Mouse (Mus musculus) adrenal gland, postnatal 14 days (tissue): Measurements from ENCODE around the gene Tead1. TPM values are rescaled to one million over a fixed set of nuclear protein-coding genes. Genes with fewer than 3 reads are reported as not detected.

Source experiments
- DNase-seq: peaks from one replicate; pipeline ENCODE4 v3.0.0; 2021; ENCODE audit warnings: mixed read lengths
- total RNA-seq: library from RNA; stranded (reverse); gene quantifications from 2 replicates; pipeline ENCODE4 v1.2.3, GENCODE M21; 2021

Gene Tead1
- total RNA-seq, 1 experiment from 2014 or later, result 73.3 TPM

- DNase-seq, result peak; percentile 82
These were observed 144.5 kb downstream of the Tead1 start for GRCm38 (mm10) chr7:112823621-112824020.

GRCm38 (mm10) chr7:112825339-112825781 is 146.2 kb downstream of the Tead1 start:
- no peak for DNase-seq

GRCm38 (mm10) chr7:112826114-112826911 is 147.2 kb downstream of the Tead1 start:
- DNase-seq, result peak; percentile 48

GRCm38 (mm10) chr7:112828016-112828695 is 149.0 kb downstream of the Tead1 start:
- peak; percentile 50 for DNase-seq

- DNase-seq, result no peak
These were observed 149.5 kb downstream of the Tead1 start for GRCm38 (mm10) chr7:112828696-112829022.

GRCm38 (mm10) chr7:112830946-112831345 is 151.8 kb downstream of the Tead1 start:
- DNase-seq, result no peak

- DNase-seq, result no peak
These were observed 152.3 kb downstream of the Tead1 start for GRCm38 (mm10) chr7:112831446-112831845.

- DNase-seq, result no peak
These were observed 154.0 kb downstream of the Tead1 start for GRCm38 (mm10) chr7:112833132-112833531.

- DNase-seq, result no peak
These were observed 157.0 kb downstream of the Tead1 start for GRCm38 (mm10) chr7:112836076-112836475.

GRCm38 (mm10) chr7:112838131-112838530 is 159.0 kb downstream of the Tead1 start:
- no peak for DNase-seq

GRCm38 (mm10) chr7:112840351-112840750 is 161.2 kb downstream of the Tead1 start:
- DNase-seq, result no peak

- DNase-seq, result no peak
These were observed 161.8 kb downstream of the Tead1 start for GRCm38 (mm10) chr7:112840890-112841289.

- no peak for DNase-seq
These were observed 162.4 kb downstream of the Tead1 start for GRCm38 (mm10) chr7:112841484-112841883.

- DNase-seq, result no peak
These were observed 162.8 kb downstream of the Tead1 start for GRCm38 (mm10) chr7:112841886-112842285.

GRCm38 (mm10) chr7:112851281-112851744 is 172.2 kb downstream of the Tead1 start:
- no peak for DNase-seq

GRCm38 (mm10) chr7:112852149-112852839 is 173.2 kb downstream of the Tead1 start:
- DNase-seq, result no peak

- no peak for DNase-seq
These were observed 174.7 kb downstream of the Tead1 start for GRCm38 (mm10) chr7:112853857-112854256.

GRCm38 (mm10) chr7:112854516-112854915 is 175.4 kb downstream of the Tead1 start:
- DNase-seq, result no peak

- DNase-seq, result no peak
These were observed 176.3 kb downstream of the Tead1 start for GRCm38 (mm10) chr7:112855419-112855818.

- DNase-seq, result no peak
These were observed 177.0 kb downstream of the Tead1 start for GRCm38 (mm10) chr7:112856121-112856571.

GRCm38 (mm10) chr7:112856583-112856982 is 177.5 kb downstream of the Tead1 start:
- peak; percentile 54 for DNase-seq

GRCm38 (mm10) chr7:112859887-112860286 is 180.8 kb downstream of the Tead1 start:
- no peak for DNase-seq

- DNase-seq, result no peak
These were observed 183.0 kb downstream of the Tead1 start for GRCm38 (mm10) chr7:112862086-112862485.
